Mouse (Mus musculus) megakaryocyte, embryonic 14.5 days (primary cell): ENCODE data around the gene Mdga1.

Experiments used
- FLI1 ChIP-seq: IDR thresholded peaks from 2 replicates; pipeline ENCODE4 v1.6.1; 2012; ENCODE audit warnings: low read length, inconsistent platforms, mixed read lengths
- GATA1 ChIP-seq: IDR thresholded peaks from 3 replicates; pipeline ENCODE4 v1.6.1; 2012; ENCODE audit warnings: mixed read lengths, low read length, inconsistent platforms, borderline replicate concordance

DNA sequence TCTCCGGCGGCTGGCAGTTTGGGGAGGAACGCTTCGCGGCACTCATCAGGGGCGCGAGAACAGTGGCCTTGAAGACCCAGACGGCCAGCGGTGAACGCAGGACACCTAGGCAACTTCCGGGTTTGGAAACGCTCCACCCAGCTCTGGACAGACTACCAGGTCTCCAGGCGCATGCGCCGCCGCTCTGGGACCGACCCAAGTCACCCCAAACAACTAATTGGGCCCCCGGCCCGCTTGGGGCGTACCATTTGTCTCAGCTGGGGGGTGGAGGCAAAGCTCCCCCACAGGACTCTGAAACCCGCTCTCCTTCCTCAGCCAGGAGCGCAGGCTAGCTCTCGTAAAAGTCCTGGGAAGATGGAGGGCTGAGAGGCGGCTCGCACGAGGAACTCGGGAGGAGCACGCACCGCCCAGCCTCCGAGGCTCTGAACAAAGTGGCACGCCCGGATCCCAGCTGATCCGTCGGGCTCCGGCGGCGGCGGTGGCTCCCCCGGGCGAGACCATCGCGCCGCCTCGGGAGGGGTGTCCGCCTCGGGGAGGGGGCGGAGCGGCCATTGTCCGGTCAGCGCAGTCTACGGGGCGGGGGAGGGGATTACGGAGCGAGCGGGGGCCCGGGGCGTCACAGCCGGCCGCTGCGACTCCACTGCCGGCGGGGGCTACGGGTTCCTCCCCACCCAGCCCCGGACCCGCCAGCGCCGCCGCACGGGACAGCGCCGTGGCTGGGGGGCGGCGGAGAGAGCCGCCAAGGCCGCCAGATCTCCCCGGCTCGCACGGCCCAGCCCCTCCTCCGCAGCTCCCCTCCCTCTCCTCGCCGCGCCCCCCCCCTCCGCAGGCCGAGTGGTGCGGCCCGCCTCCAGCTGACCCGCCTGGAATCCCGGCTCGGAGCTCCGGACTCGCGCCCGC is 34.6 kb upstream of the Mdga1 start, which contains the start of gene Zfand3:
- TF ChIP-seq GATA1 (no peak), FLI1 (no peak)
